ENCODE assay signal across 8 mouse cellular contexts in the genomic region with DNA sequence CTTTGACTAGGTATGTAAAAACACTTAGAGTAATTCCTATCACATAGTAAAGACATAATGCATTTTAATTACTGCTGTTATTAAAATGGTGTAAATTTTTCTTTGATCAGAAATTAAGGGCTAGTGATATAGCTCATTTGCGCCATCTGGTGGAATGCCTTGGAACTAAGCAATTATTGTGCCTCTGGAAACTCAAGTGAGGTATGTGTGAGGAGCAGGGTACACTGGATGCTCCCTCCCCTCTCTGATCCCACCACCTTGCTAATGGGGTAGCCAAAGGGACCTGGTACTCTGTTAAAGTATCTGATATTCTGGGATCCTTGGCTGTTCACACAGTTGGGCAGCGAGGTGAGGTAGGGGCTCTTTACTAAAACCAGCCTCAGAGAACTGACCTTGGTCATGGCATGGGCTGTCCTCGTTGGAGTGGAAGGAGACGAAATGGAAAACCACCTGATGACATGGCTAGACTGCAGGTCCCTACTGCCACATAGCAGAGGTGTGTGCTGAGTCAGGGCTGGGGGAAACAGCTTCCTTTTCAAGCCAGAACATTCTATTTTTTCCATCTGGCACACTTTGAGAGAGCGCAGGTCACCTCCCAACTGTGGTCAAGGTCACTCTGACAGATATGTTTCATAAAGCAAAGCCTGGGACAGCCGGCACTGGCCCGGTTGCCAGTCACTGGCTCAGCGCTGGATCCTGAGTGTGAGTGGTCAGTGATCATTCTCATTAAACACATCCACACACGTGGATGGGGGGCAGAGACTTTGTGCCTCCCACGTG. TPM values are rescaled to one million over a fixed set of nuclear protein-coding genes. Genes with fewer than 3 reads are reported as not detected.
DNase-seq lines count a peak whose midpoint lies in the region; ATAC-seq and TF ChIP-seq lines count a peak whose summit lies in the region.

No protein-coding gene starts in this region.

- H3K4me3 ChIP-seq in embryonic facial prominence, embryonic 10.5 days: no peak overlapping the region
- no peak overlapping the region for H3K4me3 ChIP-seq in testis, adult 2 months (ENCODE audit: control insufficient read depth, low read depth, low read length)

- TF ChIP-seq POLR2A in testis, adult 2 months (IDR thresholded peaks at IDR 0.05; ENCODE audit: control insufficient read depth, low read depth, low read length): no peak

- ATAC-seq in cerebellum, adult (ENCODE audit: insufficient number of reproducible peaks, low FRiP score, low TSS enrichment): no peak
- peak; percentile 71 for ATAC-seq in megakaryocyte-erythroid progenitor cell, adult 5-6 weeks (replicated peaks; ENCODE audit: low FRiP score, low TSS enrichment, poor library complexity, severe bottlenecking)

- TF ChIP-seq CTCF in testis, adult 2 months (IDR thresholded peaks at IDR 0.05; ENCODE audit: control insufficient read depth, insufficient read depth, insufficient replicate concordance, low read depth, low read length): peak; percentile 18; the same call in 1 of the 2 replicates

- no peaks in the 10 kb centered on the region for H3K4me1 ChIP-seq in embryonic facial prominence, embryonic 10.5 days
- peaks cover 2% of the 10 kb centered on the region; the same call in 1 of the 2 replicates for H3K4me1 ChIP-seq in testis, adult 2 months (ENCODE audit: control insufficient read depth, insufficient read depth, low read length)

- peak; percentile 24 for DNase-seq in cerebellum, adult 11 months
- peak; percentile 24 for DNase-seq in urinary bladder, postnatal 14 days (ENCODE audit: low spot score)
- no peak for DNase-seq in urinary bladder, adult 2 months (ENCODE audit: low spot score)
- peak; percentile 32 for DNase-seq in embryonic facial prominence, embryonic 10.5 days (ENCODE audit: low spot score)
- peak; percentile 79 for DNase-seq in kidney, adult 9 months

- WGBS in embryonic facial prominence, embryonic 10.5 days: 71% methylated on average over 10 of the region's 10 CpGs

- no peaks in the 10 kb centered on the region for H3K27me3 ChIP-seq in embryonic facial prominence, embryonic 10.5 days (replicated peaks; ENCODE audit: low read depth, poor library complexity, severe bottlenecking)
- no peaks in the 10 kb centered on the region for H3K27me3 ChIP-seq in testis, adult 2 months (ENCODE audit: control insufficient read depth, insufficient read depth, low read length)

- H3K27ac ChIP-seq in embryonic facial prominence, embryonic 10.5 days (replicated peaks): no peak overlapping the region
- no peak overlapping the region for H3K27ac ChIP-seq in testis, adult 2 months (ENCODE audit: control insufficient read depth, insufficient read depth, low read depth, low read length)

- no peaks in the 10 kb centered on the region for H3K36me3 ChIP-seq in embryonic facial prominence, embryonic 10.5 days (replicated peaks)
- no peaks in the 10 kb centered on the region for H3K36me3 ChIP-seq in testis, adult 2 months (ENCODE audit: control insufficient read depth, insufficient read depth, low read length)

- no peaks in the 10 kb centered on the region for H3K9me3 ChIP-seq in embryonic facial prominence, embryonic 10.5 days

RNA-seq across cellular contexts. Expression of a gene that starts 3.6 kb away (rescaled TPM):
- polyA plus RNA-seq in urinary bladder, adult 2 months (2012; rRNA removed): 0.22 and 0.23 TPM in 2 replicates
- polyA plus RNA-seq in embryonic facial prominence, embryonic 10.5 days (2016; fragmentation: Nextera tagmentation; extraction: Ambion mirVana): not detected in 2 replicates
- not detected in 2 replicates for total RNA-seq in megakaryocyte-erythroid progenitor cell, adult 5-6 weeks (2014; fragmentation: Nextera tagmentation)
- not detected in 2 replicates for total RNA-seq in megakaryocyte-erythroid progenitor cell, adult 5-6 weeks (2017)
- polyA plus RNA-seq in testis, adult 2 months (2012; rRNA removed): 0.22 and 0.25 TPM in 2 replicates

RNA-seq across cellular contexts. Expression of a gene that starts 7.6 kb away (rescaled TPM):
- not detected in 2 replicates for polyA plus RNA-seq in urinary bladder, adult 2 months (2012; rRNA removed)
- polyA plus RNA-seq in embryonic facial prominence, embryonic 10.5 days (2016; fragmentation: Nextera tagmentation; extraction: Ambion mirVana): not detected in 2 replicates
- not detected in 2 replicates for total RNA-seq in megakaryocyte-erythroid progenitor cell, adult 5-6 weeks (2014; fragmentation: Nextera tagmentation)
- not detected in 2 replicates for total RNA-seq in megakaryocyte-erythroid progenitor cell, adult 5-6 weeks (2017)
- polyA plus RNA-seq in testis, adult 2 months (2012; rRNA removed): 114 and 155 TPM in 2 replicates

RNA-seq across cellular contexts. Expression of a gene that starts 36.6 kb away (rescaled TPM):
- not detected in 2 replicates for polyA plus RNA-seq in urinary bladder, adult 2 months (2012; rRNA removed)
- polyA plus RNA-seq in embryonic facial prominence, embryonic 10.5 days (2016; fragmentation: Nextera tagmentation; extraction: Ambion mirVana): not detected in 2 replicates
- not detected in 2 replicates for total RNA-seq in megakaryocyte-erythroid progenitor cell, adult 5-6 weeks (2014; fragmentation: Nextera tagmentation)
- total RNA-seq in megakaryocyte-erythroid progenitor cell, adult 5-6 weeks (2017): not detected in 2 replicates
- polyA plus RNA-seq in testis, adult 2 months (2012; rRNA removed): 0.07 TPM in 2 replicates

RNA-seq across cellular contexts. Expression of a gene that starts 38.5 kb away (rescaled TPM):
- polyA plus RNA-seq in urinary bladder, adult 2 months (2012; rRNA removed): not detected in 2 replicates
- not detected in 2 replicates for polyA plus RNA-seq in embryonic facial prominence, embryonic 10.5 days (2016; fragmentation: Nextera tagmentation; extraction: Ambion mirVana)
- total RNA-seq in megakaryocyte-erythroid progenitor cell, adult 5-6 weeks (2014; fragmentation: Nextera tagmentation): not detected in 2 replicates
- total RNA-seq in megakaryocyte-erythroid progenitor cell, adult 5-6 weeks (2017): not detected in 2 replicates
- polyA plus RNA-seq in testis, adult 2 months (2012; rRNA removed): 0.02 TPM in 1 of 2 replicates, not detected in the other

RNA-seq across cellular contexts. Expression of a gene that starts 56.6 kb away (rescaled TPM):
- 0.03 TPM in 1 of 2 replicates, not detected in the other for polyA plus RNA-seq in urinary bladder, adult 2 months (2012; rRNA removed)
- not detected in 2 replicates for polyA plus RNA-seq in embryonic facial prominence, embryonic 10.5 days (2016; fragmentation: Nextera tagmentation; extraction: Ambion mirVana)
- total RNA-seq in megakaryocyte-erythroid progenitor cell, adult 5-6 weeks (2014; fragmentation: Nextera tagmentation): not detected in 2 replicates
- not detected in 2 replicates for total RNA-seq in megakaryocyte-erythroid progenitor cell, adult 5-6 weeks (2017)
- 0.06 TPM in 1 of 2 replicates, not detected in the other for polyA plus RNA-seq in testis, adult 2 months (2012; rRNA removed)

Comparison
In these comparisons a context has a peak if more than half of its experiments do, and no peak if none do; other contexts are left out.
1. RNA of a gene that starts 7.6 kb away (polyA plus RNA-seq): 114 to 155 TPM in testis, adult 2 months; not detected in urinary bladder, adult 2 months and not detected in embryonic facial prominence, embryonic 10.5 days; every median in the first group is over 100 times any median in the second.